Mouse (Mus musculus): Measurements from ENCODE around the gene Phldb1.

Gene Phldb1

GRCm38 (mm10) chr9:44726431-44727146 is 8.4 kb downstream of the Phldb1 start:
- peak; percentile 52 for DNase-seq (ENCODE audit: low read depth, low spot score)

- DNase-seq (ENCODE audit: low read depth, low spot score): no peak
Observed at GRCm38 (mm10) chr9:44724665-44725064, 10.3 kb downstream of the Phldb1 start.

- no peak for DNase-seq (ENCODE audit: low read depth, low spot score)
Observed at GRCm38 (mm10) chr9:44724223-44724622, 10.8 kb downstream of the Phldb1 start.

GRCm38 (mm10) chr9:44723521-44724041 is 11.4 kb downstream of the Phldb1 start:
- no peak for DNase-seq (ENCODE audit: low read depth, low spot score)

DNA sequence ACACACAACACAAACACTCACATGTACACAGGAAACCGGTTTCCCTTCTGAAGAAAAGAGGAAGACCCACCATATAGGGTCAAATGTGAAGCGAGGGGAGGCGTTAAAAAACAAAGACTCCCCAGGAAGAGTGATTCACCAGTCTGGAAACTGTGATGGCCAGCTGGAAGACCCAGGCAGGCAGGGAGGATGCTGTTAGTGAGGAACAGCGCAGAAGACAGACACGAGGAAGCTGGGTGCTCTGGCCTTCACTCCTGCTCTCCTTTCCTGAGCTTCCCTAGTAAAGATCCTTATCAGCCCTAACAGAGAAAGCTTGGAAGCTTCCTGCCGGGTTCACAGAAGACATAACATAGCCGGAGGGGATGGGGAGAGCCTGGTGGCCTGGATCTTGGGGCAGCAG is 12.0 kb downstream of the Phldb1 start:
- no peak for DNase-seq (ENCODE audit: low read depth, low spot score)

DNA sequence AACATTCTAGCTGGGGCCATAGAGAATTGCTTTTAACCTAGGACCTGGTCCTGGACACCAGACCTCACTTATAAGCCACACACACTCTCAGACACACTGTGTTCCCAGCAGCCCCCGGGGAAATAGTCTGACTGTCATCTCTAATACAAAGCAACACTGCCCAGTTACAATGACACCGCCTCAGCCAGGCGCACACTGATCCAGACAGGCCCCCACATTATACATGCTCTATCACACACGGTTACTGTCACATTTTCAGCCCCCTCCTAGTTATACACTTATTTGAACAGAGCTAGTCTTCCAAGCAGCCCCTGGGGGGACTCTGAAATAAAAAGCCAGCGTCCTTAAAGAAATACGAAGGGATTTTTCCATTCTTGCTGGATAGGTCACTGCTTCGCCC is 12.4 kb downstream of the Phldb1 start:
- no peak for DNase-seq (ENCODE audit: low read depth, low spot score)

DNA sequence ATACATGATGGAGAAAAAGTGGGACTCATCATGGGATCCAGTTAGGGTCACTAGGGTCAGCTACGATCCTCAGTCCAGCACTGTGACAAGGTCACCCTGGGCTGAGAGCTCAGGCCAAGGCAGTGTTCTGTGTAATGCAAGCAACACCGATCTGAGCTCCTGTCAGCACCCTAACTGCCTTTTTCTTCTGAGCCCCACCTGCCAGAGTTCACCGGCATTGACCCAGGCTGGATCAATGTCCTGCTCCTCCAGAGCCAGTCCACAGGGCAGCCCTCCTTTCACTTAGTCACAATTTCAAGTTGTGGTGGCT is 13.2 kb downstream of the Phldb1 start:
- DNase-seq (ENCODE audit: low read depth, low spot score): no peak

DNA sequence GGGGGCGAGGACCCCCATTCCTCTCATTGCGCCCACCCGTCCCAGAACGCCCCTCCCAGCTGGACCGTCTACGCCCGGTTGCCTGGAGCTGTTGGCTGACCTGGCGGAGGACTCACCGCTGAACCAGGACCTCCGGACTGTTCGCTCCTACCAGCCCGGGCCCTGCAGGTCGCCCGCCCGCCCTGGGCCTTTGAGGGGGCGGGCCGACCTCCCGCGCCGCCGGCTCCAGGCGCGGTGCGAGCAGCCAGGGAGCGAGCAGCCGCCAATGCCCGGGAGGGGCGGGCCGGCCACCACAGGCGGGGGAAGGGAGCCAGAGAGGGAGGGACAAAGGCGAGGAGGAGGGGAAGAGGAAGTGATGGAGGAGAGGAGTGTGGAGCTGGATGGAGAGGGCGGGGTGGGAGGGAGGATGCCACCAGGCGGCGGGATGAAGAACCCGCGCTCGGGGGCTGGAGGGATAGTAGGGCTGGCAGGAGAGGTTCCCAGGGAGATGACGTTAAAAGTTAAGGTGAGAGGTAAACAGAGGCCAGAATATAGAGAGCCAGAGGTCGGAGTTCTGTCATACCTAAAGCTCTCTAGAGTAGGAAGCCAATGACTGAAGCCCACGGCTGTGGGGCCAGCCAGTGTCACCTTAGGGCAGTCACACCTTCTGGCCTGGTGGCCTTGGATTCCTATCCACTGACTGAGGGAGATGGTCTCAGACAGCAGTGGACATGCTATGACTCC is 13.7 kb downstream of the Phldb1 start:
- peak; percentile 88 for DNase-seq (ENCODE audit: low read depth, low spot score)

GRCm38 (mm10) chr9:44720358-44721153 is 14.4 kb downstream of the Phldb1 start:
- DNase-seq (ENCODE audit: low read depth, low spot score): no peak

GRCm38 (mm10) chr9:44719632-44720357 is 15.2 kb downstream of the Phldb1 start:
- no peak for DNase-seq (ENCODE audit: low read depth, low spot score)

DNA sequence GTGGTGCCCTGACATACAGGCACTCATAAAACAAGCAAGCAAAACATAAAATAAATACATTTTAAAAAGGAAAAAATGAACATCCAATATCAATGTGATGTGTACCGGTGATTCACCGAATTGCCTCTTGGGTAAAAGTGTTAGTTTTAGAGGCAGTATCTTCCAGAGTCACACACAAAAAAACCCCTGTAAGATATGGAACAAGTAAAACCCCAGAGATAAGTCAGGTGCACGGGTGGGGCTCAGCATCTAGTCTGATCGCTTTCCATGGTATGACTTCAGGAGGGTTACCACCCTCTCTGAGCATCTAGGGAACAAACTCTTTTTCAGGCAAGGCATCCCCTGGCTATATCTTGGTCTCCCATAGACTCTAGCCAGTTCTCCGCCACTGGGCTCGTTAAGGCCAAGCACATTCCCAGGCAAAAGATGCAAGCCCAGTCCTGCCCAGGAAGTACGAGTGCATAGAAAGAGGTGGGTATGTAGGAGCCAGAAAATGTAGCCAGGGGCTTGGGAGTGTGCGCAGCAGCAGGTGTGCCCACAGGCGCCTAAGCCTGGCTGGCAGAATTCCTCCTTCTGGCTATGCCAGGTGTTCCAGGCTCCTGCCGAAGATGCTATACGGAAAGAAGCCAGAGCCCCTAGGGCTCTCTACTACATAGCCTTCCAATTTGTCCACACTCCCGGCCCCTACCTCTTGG is 15.9 kb downstream of the Phldb1 start:
- DNase-seq (ENCODE audit: low read depth, low spot score): no peak

GRCm38 (mm10) chr9:44717822-44718242 is 17.2 kb downstream of the Phldb1 start:
- DNase-seq (ENCODE audit: low read depth, low spot score): no peak

DNA sequence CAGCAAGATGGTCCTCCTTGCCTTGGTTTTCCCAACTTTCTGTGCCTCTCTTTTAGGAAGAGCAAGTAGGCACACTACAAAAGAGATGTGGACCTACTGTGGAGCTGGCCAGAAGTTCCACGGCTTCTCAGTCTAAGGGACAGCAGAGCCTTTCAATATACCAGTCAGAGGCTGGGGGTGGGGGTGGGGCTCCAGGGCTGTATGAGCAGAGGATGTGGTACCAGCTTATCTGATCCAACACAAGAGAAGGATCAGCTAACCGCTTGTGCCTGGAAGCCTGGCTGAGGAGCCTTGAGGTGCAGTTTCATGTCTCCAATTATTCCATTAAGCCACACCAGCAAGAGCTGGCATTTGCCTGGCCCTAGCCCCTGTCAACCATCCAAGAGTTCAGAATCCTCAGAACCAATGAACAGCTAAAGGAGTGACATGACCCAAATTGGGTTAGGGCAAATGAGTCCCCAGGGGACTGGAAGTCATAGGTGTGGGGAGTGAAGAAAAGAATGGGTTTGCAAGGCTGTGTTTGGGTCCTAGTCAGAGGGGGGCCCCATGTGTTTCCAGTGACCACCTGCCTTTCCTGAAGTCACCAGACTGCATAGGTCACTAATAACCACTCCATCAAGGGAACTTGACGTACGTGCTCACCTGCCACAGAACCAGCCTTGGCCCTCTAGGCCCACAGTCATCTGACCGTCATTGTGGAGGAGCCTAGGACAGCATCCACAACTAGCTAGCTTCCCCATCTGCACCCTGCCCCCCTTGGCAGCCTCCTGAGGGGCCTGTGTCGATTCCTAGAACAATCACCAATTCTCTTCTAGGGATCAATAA is 17.8 kb downstream of the Phldb1 start:
- DNase-seq (ENCODE audit: low read depth, low spot score): no peak

GRCm38 (mm10) chr9:44715705-44716362 is 19.2 kb downstream of the Phldb1 start:
- DNase-seq (ENCODE audit: low read depth, low spot score): no peak

DNA sequence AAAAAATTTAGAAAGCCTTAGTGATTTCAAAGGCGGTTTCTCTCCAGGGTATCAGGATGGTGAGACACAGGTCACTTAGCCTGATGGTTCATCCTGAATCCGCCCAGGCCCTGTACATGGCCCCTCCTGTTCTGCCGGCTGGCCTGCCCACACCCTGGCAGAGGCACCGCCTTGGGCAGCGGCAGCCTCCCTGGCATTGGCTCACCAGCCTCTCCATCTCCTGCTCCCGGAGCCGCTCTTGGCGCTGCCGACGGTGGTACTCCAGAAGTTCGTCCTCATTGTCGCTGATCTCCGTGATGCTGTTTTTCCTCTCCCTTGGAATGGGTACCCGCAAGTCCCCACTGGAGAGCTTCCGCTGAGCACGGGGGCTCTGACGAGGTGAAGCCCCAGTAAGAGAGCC is 19.9 kb downstream of the Phldb1 start:
- DNase-seq (ENCODE audit: low read depth, low spot score): no peak

DNA sequence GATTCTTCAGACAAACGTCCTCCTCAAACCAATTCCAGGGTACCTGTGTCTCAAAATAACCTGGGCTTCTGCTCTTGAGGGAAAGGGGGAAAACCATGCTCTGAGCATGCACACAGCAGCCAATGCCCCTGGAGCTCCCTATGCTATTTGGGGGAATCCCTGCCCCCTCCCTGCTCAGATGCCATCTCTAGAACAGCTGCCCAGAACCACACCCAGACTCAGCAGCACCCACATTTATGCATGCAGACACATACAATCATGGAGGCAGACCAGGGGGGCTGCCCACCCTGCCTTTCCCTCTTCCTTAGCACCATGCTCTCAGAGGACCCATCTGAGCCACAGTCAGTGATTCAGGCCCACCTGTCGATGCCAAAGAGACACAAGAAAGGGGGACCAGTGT is 21.4 kb downstream of the Phldb1 start:
- no peak for DNase-seq (ENCODE audit: low read depth, low spot score)

DNA sequence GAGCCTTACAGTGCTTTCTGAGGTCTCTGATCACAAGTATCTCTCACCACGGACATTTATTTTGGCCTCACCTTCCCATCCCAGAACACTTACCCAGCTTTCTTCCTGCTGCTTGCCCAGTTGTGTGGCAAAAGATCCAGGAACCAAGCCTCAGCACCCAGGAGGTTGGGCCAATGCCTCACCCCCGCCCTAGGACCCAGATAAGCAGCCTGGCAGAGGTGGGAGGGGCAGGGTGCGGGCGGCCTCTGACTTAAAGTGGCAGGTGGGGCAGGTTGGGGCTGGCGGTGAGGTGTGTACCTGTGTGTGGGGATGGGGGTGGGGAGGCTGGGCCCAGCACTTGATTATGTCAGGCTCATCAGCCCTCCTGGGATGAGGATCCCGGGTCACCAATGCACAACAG is 21.9 kb downstream of the Phldb1 start:
- DNase-seq (ENCODE audit: low read depth, low spot score): no peak

DNA sequence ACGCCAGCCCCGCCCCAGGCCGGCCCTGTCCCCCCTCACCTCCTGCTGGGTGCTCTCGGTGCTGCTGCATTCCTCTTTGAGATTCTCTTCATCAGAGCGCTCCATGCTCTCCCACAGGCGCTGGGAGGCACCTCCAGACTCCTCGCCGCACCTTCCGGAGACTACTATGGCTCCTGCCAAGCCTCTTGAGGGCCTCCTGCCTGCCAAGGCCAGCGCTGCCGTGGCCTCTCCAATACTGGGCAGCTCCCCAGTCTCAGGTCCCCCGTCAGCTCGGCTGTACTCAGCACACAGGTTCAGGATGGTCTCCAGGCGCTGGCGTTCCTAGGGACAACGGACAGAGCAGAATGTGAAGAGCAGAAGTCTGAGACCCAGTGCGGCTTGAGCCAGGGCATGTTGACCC is 23.4 kb downstream of the Phldb1 start:
- no peak for DNase-seq (ENCODE audit: low read depth, low spot score)

GRCm38 (mm10) chr9:44710213-44710612 is 24.8 kb downstream of the Phldb1 start:
- DNase-seq (ENCODE audit: low read depth, low spot score): no peak

- DNase-seq (ENCODE audit: low read depth, low spot score): peak; percentile 53
Observed at GRCm38 (mm10) chr9:44709600-44709999, 25.4 kb downstream of the Phldb1 start.

Measured in mesoderm, embryonic 11.5 days (tissue).